Mouse (Mus musculus): ENCODE data around the gene Ankrd24.
"Not testable (repeated sequence)": the region's sequence is repeated elsewhere in the genome, so short reads cannot be mapped to it uniquely, and the experiment has no call there.

Gene Ankrd24

GRCm38 (mm10) chr10:81605666-81605973, 22.7 kb upstream of the Ankrd24 start:
- no peak for DNase-seq (ENCODE audit: low spot score)

DNA sequence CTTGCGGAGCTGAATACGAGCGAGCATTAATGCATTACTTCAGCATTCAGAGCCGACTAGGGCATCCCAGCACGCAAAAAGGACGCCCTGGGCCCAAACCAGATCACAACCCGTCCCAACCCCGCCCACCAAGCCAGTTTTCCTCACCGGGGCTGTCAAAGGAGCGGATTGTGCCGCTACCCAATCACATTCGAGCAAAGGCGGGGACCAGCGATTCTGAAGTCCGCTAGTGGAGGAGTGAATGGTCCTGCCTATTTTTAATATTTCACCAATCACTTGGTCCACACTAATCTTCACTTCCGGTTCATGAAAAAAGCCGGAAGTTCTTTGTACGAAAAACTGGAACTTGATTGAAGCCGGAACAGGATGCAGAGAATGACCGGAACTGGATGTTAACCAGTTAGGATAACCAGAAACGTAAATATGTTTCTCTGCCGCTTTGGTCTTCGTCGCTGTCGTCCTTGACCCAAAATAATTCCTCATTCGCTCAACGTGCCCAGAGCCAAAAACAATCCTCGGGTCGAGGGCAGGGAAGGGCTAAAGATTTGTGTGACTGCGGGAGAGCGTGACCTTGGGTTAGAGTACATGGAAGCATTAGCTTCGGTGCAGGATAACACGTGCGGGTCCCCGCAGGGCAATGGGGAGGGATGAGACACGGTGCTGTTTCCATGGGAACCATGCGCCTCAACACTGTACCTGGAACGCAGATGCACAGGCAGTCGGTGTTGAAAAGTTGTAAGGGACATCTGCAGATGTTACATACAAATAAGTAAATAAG, 22.2 kb upstream of the Ankrd24 start, which contains the start of gene BC025920:
Gene BC025920 (plus strand): TSS at position 297 of the 778 bp plus-strand sequence.
- DNase-seq (ENCODE audit: low spot score) = peak; percentile 98

GRCm38 (mm10) chr10:81608308-81608707, 20.0 kb upstream of the Ankrd24 start:
- DNase-seq (ENCODE audit: low spot score) = no peak

DNA sequence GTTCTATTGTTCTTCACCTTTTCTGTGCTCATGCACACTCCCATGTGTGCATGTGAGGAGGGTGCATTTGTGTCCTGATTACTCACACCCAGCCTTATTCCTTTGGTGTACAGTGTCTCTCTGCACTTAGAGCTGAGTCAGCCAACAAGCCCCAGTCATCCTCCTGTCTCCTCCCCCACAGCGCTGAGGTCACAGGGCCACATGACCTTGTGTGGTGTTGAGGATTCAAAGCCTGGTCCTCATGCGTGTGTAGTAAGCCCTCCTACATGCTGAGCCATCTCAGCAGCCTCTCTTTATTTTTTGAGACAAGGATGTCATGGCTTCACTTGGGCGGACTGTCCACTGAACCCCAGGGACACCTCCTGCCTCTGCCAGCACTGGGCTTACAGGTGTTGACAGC, 15.6 kb upstream of the Ankrd24 start:
- DNase-seq (ENCODE audit: low spot score) = no peak

DNA sequence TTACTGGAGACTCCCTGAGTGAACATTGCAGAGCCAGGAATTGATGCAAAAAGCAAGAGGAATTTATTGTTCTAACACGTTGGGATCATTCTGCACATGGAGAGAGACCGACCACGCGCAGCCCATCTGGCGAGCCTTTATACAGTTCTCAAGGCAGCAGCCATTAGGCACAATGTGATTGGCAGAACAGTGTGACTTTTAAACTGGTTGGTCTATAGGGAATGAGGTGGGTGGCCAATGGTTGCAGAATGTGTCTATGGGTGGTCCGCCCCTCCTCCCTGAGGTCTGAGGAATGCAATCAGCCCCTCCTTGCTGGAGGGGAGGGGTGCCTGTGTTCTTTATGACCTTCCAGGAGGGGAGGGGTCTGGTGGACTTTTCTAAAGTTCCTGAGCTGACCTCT, 12.9 kb upstream of the Ankrd24 start:
- DNase-seq (ENCODE audit: low spot score) = peak; percentile 34

DNA sequence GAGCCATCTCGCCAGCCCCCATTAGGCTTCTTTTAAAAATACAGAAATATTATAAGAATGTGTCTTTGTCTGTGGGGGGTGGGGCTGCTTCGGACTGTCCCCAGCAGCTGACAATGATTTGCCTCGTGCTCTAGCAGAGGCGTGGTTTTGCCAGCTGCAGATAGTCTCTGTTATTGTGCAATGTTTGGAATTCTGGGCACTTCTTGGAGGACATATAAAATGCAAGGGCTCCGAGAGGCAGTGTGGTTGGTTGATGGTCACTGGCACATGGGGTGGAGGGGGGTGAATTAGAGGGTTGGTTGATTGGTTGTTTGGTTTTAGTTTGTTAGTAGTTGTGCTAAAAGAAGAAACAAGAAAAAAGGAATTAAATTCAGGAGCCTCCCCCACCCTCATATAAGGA, 8.4 kb upstream of the Ankrd24 start:
- no peak for DNase-seq (ENCODE audit: low spot score)

GRCm38 (mm10) chr10:81620786-81621185, 7.6 kb upstream of the Ankrd24 start:
- no peak for DNase-seq (ENCODE audit: low spot score)

GRCm38 (mm10) chr10:81623441-81623840, 4.9 kb upstream of the Ankrd24 start:
- no peak for DNase-seq (ENCODE audit: low spot score)

DNA sequence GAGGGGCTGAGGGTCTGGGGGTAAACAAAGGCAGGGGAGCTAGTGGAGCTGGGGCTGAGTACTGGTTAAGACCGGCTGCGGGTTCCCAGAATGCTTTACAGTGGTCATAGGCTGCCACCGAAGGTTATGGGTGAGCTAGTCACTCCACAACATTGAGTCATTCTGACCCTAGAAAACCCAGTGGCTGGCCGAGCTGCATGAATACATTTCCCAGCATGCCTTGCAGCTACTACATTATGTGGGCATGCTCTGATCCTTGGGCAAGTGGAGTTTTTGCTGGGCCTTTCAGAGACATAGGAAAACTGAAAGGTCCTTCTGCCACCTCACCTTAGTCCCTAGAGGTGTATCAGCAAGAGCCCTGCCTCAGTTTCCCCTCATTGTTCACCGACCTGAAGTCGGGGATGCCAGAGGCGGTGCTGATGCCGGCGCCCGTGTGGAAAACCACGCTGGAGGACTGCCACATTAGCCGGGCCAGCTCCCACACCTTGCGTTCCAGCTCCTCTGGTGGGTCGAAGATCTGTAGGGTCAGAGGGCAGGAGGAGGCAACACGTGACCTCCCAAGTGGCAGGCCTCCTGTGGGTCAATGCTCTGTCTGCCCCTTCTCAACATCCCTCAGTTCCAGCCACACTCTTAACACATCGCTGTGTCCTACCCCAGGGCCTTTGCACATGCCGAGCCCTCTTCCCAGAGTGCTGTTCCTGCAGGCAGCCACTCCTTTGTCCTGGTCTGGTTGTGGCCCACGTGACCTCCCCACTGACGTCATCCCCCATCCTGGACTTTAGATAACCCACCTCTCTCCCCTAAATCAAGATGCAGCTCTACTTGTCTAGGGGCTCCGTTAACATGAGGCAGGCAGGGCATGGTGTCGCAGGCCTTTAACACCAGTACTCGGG, 2.0 kb upstream of the Ankrd24 start:
- no peak for DNase-seq (ENCODE audit: low spot score)

DNA sequence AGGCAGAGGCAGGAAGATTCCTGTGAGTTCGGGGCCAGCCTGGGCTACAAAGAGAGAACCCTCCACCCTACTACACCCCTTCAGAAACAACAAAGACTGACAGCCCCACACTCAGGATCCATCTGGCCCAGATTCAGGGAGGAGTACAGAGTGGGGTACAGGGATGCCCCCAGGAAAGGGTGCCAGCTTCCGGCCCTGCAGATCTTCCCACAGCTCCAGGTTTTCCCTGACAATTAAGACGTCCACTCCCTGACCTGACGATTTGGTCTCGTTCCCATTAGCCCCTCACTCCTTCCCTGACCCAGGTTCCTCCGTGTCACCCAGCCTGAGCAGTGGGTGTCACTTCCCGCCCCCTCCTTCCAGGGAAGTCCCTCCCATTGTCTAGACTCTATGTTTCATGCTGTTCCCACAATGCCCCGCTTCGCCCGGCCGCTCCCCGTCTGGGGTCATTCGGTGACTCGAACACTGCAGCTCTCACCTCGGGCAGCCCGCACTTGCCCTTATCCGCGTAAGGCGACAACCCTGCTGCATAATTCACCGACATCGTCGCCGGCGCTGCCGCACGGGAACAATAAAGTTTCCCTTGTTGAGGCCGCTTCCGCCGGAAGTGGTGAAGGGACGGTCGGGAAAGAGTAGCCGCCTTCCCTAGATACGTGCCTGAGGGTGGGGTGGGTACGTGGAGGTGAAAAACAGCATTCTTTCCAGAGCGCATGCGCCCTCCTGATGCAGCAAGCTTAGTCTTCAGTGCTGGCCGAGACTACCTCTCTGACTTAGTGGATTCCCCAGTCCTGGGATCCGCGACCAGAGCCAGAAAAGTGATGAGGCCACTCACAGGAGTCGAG, 1.1 kb upstream of the Ankrd24 start, which contains the start of gene Sirt6:
Gene Sirt6 (minus strand): TSS at position 804 of the 842 bp plus-strand sequence.
- DNase-seq (ENCODE audit: low spot score) = peak; percentile 95

DNA sequence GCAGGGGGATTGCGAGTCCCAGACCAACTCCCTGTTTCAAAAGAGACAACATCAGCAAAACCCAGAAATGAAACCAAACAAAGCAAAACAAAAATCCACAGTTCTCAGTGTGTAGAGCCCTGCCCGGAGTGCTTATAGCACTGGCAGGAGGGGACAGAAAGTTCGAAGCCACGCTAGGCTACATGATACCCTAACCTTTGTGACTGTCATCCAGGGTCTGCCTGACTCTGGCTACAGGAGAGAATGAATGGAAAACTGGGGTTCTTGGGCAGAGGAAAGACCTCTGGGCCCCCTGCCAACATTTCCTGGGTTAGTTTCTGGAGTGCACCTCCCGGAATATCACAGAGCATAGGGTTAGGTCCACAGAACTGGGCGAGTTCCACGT, 512 bp upstream of the Ankrd24 start:
- no peak for DNase-seq (ENCODE audit: low spot score)

GRCm38 (mm10) chr10:81633253-81634099, 5.1 kb downstream of the Ankrd24 start:
- peak; percentile 90 for DNase-seq (ENCODE audit: low spot score)

GRCm38 (mm10) chr10:81636338-81636737, 8.0 kb downstream of the Ankrd24 start:
- DNase-seq (ENCODE audit: low spot score) = no peak

DNA sequence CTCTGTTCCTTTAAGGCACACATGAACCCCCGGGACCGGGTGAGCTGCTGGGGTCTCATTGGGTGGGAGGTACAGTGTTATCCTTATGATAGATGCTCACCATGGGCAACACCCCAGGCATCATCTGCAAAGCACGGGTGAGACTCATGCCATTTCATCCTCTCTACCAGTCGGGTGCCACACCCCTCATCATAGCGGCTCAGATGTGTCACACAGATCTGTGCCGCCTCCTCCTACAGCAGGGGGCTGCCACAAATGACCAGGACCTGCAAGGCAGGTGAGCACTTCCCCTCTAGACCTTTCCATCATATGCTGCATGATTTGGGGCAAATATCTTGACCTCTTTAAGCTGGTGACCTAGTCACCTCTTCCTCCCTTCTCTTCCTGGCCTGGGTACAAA, 9.8 kb downstream of the Ankrd24 start:
- DNase-seq (ENCODE audit: low spot score) = no peak

GRCm38 (mm10) chr10:81640825-81641224, 12.5 kb downstream of the Ankrd24 start:
- DNase-seq (ENCODE audit: low spot score) = not testable (repeated sequence)

GRCm38 (mm10) chr10:81641566-81641965, 13.2 kb downstream of the Ankrd24 start:
- no peak for DNase-seq (ENCODE audit: low spot score)

DNA sequence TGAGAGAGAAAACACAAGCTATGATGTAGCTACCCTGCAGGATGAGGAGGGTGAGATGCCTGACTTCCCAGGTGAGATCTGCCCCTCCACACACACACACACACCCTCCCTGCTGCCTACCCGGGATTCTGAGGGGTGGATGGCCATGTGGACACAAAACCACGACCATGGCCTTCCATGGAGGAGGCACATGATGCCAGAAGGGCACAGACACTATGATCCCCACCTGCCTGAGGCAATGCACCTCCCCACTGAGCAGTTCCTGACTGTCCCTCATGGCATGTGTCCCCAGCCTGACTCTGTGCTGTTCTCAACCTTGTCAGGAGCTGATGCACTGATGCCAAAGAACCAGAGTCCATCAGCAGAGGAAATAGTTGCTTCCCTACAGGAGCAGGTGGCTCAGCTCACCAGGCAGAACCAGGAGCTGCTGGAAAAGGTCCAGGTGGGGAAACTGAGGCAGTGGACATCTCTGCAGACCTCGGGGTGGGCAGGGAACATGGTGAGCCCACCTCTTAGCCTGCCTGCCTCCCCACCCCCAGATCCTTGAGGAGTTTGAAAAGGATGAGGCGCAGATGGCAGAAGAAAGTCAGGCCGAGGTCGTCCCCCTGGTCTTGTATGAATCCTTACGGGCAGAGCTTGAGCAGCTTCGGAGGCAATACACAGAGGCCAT, 13.8 kb downstream of the Ankrd24 start:
- DNase-seq (ENCODE audit: low spot score) = no peak

GRCm38 (mm10) chr10:81642648-81643448, 14.5 kb downstream of the Ankrd24 start:
- DNase-seq (ENCODE audit: low spot score) = no peak

DNA sequence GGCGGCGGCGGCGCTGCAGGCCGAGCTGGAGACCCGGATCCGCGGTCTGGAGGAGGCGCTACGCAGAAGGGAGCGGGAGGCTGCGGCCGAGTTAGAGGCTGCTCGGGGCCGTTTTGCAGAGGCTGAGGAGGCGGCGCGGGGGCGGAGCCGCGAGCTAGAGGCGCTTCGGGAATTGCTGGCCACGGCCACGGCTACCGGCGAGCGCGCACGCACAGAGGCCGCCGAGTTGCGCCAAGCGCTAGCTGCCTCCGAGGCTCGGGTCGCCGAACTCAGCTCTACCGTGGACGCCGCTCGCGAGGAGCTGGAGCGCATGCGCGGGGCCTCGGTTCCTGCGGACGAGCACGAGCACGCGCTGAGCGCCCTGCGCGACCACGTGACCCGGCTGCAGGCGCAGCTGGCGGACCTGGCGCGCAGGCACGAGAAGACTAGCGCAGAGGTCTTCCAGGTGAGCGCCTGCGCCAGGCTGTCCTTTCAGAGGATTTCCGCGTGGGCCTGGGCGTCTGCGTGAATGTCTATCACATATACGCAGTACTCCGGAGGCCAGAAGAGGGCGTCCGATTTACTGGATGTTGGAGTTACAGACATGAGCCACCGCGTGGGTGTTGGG, 15.2 kb downstream of the Ankrd24 start:
- DNase-seq (ENCODE audit: low spot score) = peak; percentile 94

Data from yolk sac, embryonic 10.5 days (tissue).